ENCODE assay signal across 14 mouse cellular contexts in genomic region chr1:131824528-131825181, GRCm38 (mm10). TPM values are rescaled to one million over a fixed set of nuclear protein-coding genes. Genes with fewer than 3 reads are reported as not detected.
"Had no signal": no experiment of that assay in that cellular context is flagged by ENCODE, and none has a peak within 500 bp of the region (broad histone marks: within the 10 kb centered on the region; RNA-seq: fewer than 3 reads in every experiment).

No protein-coding gene starts in this region.

- H3K27ac ChIP-seq: kidney, postnatal 0 days; limb, embryonic 12.5 days; limb, embryonic 15.5 days; liver, embryonic 12.5 days; liver, embryonic 15.5 days; midbrain, embryonic 13.5 days; stomach, postnatal 0 days had no signal

- H3K4me3 ChIP-seq: limb, embryonic 12.5 days; limb, embryonic 15.5 days; liver, embryonic 12.5 days; liver, embryonic 15.5 days; midbrain, embryonic 13.5 days had no signal

- H3K9me3 ChIP-seq: limb, embryonic 15.5 days; liver, embryonic 12.5 days; liver, embryonic 15.5 days; midbrain, embryonic 13.5 days had no signal

- H3K9ac ChIP-seq: limb, embryonic 12.5 days; limb, embryonic 15.5 days; liver, embryonic 12.5 days; liver, embryonic 15.5 days; midbrain, embryonic 13.5 days had no signal

- H3K27me3 ChIP-seq: limb, embryonic 12.5 days; limb, embryonic 15.5 days; liver, embryonic 12.5 days; midbrain, embryonic 13.5 days had no signal

- H3K4me2 ChIP-seq: limb, embryonic 12.5 days; limb, embryonic 15.5 days; liver, embryonic 12.5 days; liver, embryonic 15.5 days; midbrain, embryonic 13.5 days had no signal

- DNase-seq: kidney, adult 2 months; kidney, postnatal 36 days; left cerebral cortex, postnatal 4 days; lung, adult 2 months; lung, postnatal 14 days; lung, postnatal 4 days had no signal

- H3K36me3 ChIP-seq: limb, embryonic 12.5 days; limb, embryonic 15.5 days; liver, embryonic 12.5 days; liver, embryonic 15.5 days; midbrain, embryonic 13.5 days had no signal

RNA-seq across cellular contexts. Expression of gene Pm20d1, which starts 27.5 kb away (rescaled TPM):
- total RNA-seq: megakaryocyte-erythroid progenitor cell, adult 5-6 weeks had no signal
